Mouse (Mus musculus) limb, embryonic 14.5 days (tissue): Measurements from ENCODE around the gene 2510009E07Rik. TPM values are rescaled to one million over a fixed set of nuclear protein-coding genes. Genes with fewer than 3 reads are reported as not detected.

Experiments
- ATAC-seq: fragments of 200-750 bp; cut with Nextera tagmentation; 2 replicates; pipeline ENCODE4 v1.8.0; 2017; ENCODE audit warnings: low read depth, moderate number of reproducible peaks, moderate TSS enrichment; ENCODE audit not compliant: low FRiP score
- DNase-seq: peaks from one replicate; pipeline ENCODE4 v3.0.0-alpha.2; 2015; ENCODE audit warnings: low spot score
- H3K27ac ChIP-seq: fragments of 300-500 bp; sonication (generic); replicated peaks from 2 replicates; pipeline ENCODE4 v1.5.1; 2014; ENCODE audit warnings: low read depth, mild to moderate bottlenecking, low read length, moderate library complexity, mixed read lengths
- H3K27me3 ChIP-seq: fragments of 300-500 bp; sonication (generic); 2 replicates; pipeline ENCODE4 v1.6.1; 2014; ENCODE audit warnings: low read length, mixed read lengths; ENCODE audit not compliant: control insufficient read depth, insufficient read depth
- H3K36me3 ChIP-seq: fragments of 300-500 bp; sonication (generic); 2 replicates; pipeline ENCODE4 v1.6.1; 2014; ENCODE audit warnings: mild to moderate bottlenecking, low read length, moderate library complexity, mixed read lengths; ENCODE audit not compliant: control insufficient read depth, insufficient read depth
- H3K4me1 ChIP-seq: fragments of 300-500 bp; sonication (generic); 2 replicates; pipeline ENCODE4 v1.6.1; 2014; ENCODE audit warnings: antibody characterized with exemption, low read length, mixed read lengths; ENCODE audit not compliant: control insufficient read depth, insufficient read depth
- H3K4me2 ChIP-seq: fragments of 300-500 bp; sonication (generic); replicated peaks from 2 replicates; pipeline ENCODE4 v1.6.1; 2014; ENCODE audit warnings: low read depth, mild to moderate bottlenecking, low read length, moderate library complexity; ENCODE audit not compliant: severe bottlenecking
- H3K4me3 ChIP-seq: fragments of 300-500 bp; sonication (generic); replicated peaks from 2 replicates; pipeline ENCODE4 v1.5.1; 2014; ENCODE audit warnings: low read length
- H3K9ac ChIP-seq: fragments of 300-500 bp; sonication (generic); 2 replicates; pipeline ENCODE4 v1.6.1; 2014; ENCODE audit warnings: mild to moderate bottlenecking, low read depth, low read length, moderate library complexity; ENCODE audit not compliant: severe bottlenecking
- H3K9me3 ChIP-seq: fragments of 300-500 bp; sonication (generic); 2 replicates; pipeline ENCODE4 v1.6.1; 2016; ENCODE audit warnings: low read length; ENCODE audit not compliant: control insufficient read depth
- POLR2A ChIP-seq: fragments of 200-500 bp; IDR thresholded peaks from 2 replicates; pipeline ENCODE4 v1.8.0; 2012; ENCODE audit warnings: inconsistent platforms, mild to moderate bottlenecking, moderate library complexity, borderline replicate concordance; ENCODE audit not compliant: insufficient read depth, insufficient read length; ENCODE audit errors: extremely low read depth
- WGBS: fragments of 180-500 bp; shearing (Covaris S2); extraction: QIAGEN DNeasy Blood & Tissue Kit; methylation state at CpG from one replicate; pipeline ENCODE4 v1.1.7; 2014; 5-methylcytosine and 5-hydroxymethylcytosine counted together
- polyA plus RNA-seq, 2 experiments: library from polyadenylated mRNA; depleted of rRNA in 1 of 2; stranded (reverse) in 1 of 2; unstranded in 1 of 2; fragments of >200 nt; fragmentation: Nextera tagmentation in 1 of 2; extraction: Ambion mirVana in 1 of 2; gene quantifications; 2 replicates each; pipeline versions ENCODE4 v1.2.1 to v1.2.3; 2012 to 2014

The 2510009E07Rik gene
- polyA plus RNA-seq (2012; rRNA removed) (23.6 and 24.3 TPM in 2 replicates), polyA plus RNA-seq (2014; fragmentation: Nextera tagmentation; extraction: Ambion mirVana) (26.3 and 27.1 TPM in 2 replicates)

- 1% methylated on average over 46 of the region's 61 CpGs for WGBS
- no peaks in the 10 kb centered on the region for H3K9me3 ChIP-seq
- peak; percentile 87 for DNase-seq
- no peaks in the 10 kb centered on the region for H3K27me3 ChIP-seq
- H3K4me3 ChIP-seq, result peak within 1 kb of the TSS; percentile 90
- ATAC-seq, result peak; percentile 89
- peaks cover 19% of the 10 kb centered on the region for H3K4me1 ChIP-seq
- H3K9ac ChIP-seq, result peak within 1 kb of the TSS; percentile 95
- H3K27ac ChIP-seq, result peak within 1 kb of the TSS; percentile 87
- H3K4me2 ChIP-seq, result peak within 1 kb of the TSS; percentile 95
- 0 out of 2 replicates have a peak, but pooled peaks cover 2% of the 10 kb centered on the region for H3K36me3 ChIP-seq
- no peak for TF ChIP-seq POLR2A
Observed at GRCm38 (mm10) chr16:21694463-21695241, at the start of gene 2510009E07Rik. 2510009E07Rik (minus strand) TSS chr16:21694665.

GRCm38 (mm10) chr16:21743401-21743800, 48.9 kb upstream of the 2510009E07Rik start:
- no peak for TF ChIP-seq POLR2A
- 92% methylated on average over 6 of the region's 6 CpGs for WGBS
- no peaks in the 10 kb centered on the region for H3K27me3 ChIP-seq
- ATAC-seq, result no peak
- H3K9ac ChIP-seq, result no peak overlapping the region
- H3K4me1 ChIP-seq, result no peaks in the 10 kb centered on the region
- DNase-seq, result no peak
- no peak overlapping the region for H3K4me3 ChIP-seq
- H3K36me3 ChIP-seq, result no peaks in the 10 kb centered on the region
- no peak overlapping the region for H3K27ac ChIP-seq
- H3K9me3 ChIP-seq, result no peaks in the 10 kb centered on the region
- H3K4me2 ChIP-seq, result no peak overlapping the region

GRCm38 (mm10) chr16:21742898-21743297, 48.4 kb upstream of the 2510009E07Rik start:
- DNase-seq, result no peak
- 91% methylated on average over 5 of the region's 5 CpGs for WGBS
- H3K4me3 ChIP-seq, result no peak overlapping the region
- no peak for TF ChIP-seq POLR2A
- H3K27me3 ChIP-seq, result no peaks in the 10 kb centered on the region
- no peak overlapping the region for H3K27ac ChIP-seq
- ATAC-seq, result no peak
- no peaks in the 10 kb centered on the region for H3K9me3 ChIP-seq
- no peaks in the 10 kb centered on the region for H3K36me3 ChIP-seq
- H3K4me1 ChIP-seq, result no peaks in the 10 kb centered on the region
- no peak overlapping the region for H3K9ac ChIP-seq
- H3K4me2 ChIP-seq, result no peak overlapping the region

- no peaks in the 10 kb centered on the region for H3K4me1 ChIP-seq
- no peak overlapping the region for H3K4me3 ChIP-seq
- H3K9ac ChIP-seq, result no peak overlapping the region
- ATAC-seq, result no peak
- DNase-seq, result no peak
- no peak overlapping the region for H3K27ac ChIP-seq
- H3K27me3 ChIP-seq, result no peaks in the 10 kb centered on the region
- 80% methylated on average over 5 of the region's 5 CpGs for WGBS
- H3K9me3 ChIP-seq, result no peaks in the 10 kb centered on the region
- H3K4me2 ChIP-seq, result no peak overlapping the region
- no peaks in the 10 kb centered on the region for H3K36me3 ChIP-seq
- no peak for TF ChIP-seq POLR2A
Observed at GRCm38 (mm10) chr16:21742191-21742870, 47.9 kb upstream of the 2510009E07Rik start.

- H3K4me1 ChIP-seq, result no peaks in the 10 kb centered on the region
- DNase-seq, result no peak
- no peak overlapping the region for H3K9ac ChIP-seq
- WGBS, result 71% methylated on average over 3 of the region's 3 CpGs
- no peak overlapping the region for H3K27ac ChIP-seq
- ATAC-seq, result no peak
- H3K36me3 ChIP-seq, result no peaks in the 10 kb centered on the region
- no peaks in the 10 kb centered on the region for H3K27me3 ChIP-seq
- no peak for TF ChIP-seq POLR2A
- H3K9me3 ChIP-seq, result no peaks in the 10 kb centered on the region
- no peak overlapping the region for H3K4me3 ChIP-seq
- H3K4me2 ChIP-seq, result no peak overlapping the region
Observed at GRCm38 (mm10) chr16:21741542-21741941, 47.1 kb upstream of the 2510009E07Rik start.
